ENCODE assay signal across 8 mouse cellular contexts in the genomic region with DNA sequence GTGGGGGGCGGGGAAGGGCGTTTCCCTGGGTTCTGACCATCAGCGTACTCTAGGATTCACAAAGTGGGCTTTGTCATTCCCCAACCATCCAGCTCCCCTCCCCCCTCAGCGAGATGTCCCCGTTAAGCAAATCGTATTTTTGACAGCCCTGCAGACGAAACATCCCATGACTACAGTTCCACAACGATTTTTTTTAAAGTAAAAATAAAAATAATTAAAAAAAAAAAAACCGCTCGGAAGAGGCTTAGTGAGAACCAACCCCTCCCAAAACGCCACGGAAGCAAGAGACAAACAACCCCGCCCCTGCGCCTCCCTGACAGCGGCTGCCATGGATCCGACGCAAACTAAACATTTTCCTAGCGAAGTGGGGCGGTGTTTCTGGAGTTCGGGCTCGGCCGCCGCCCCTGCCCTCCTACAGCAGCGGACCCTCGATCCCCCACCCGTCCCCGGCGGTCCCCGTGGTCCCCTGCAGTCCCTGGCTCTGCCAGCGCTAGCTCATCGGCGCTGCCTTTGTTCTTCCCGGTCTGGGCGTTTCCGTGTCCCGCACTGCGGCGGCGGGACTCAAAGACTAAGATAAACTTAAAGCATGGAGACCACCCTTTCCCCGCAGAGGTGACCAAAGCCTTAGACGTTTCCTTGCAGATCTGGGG. TPM values are rescaled to one million over a fixed set of nuclear protein-coding genes. Genes with fewer than 3 reads are reported as not detected.
DNase-seq lines count a peak whose midpoint lies in the region; ATAC-seq and TF ChIP-seq lines count a peak whose summit lies in the region.

No protein-coding gene starts in this region.

- H3K4me2 ChIP-seq in kidney, embryonic 14.5 days (replicated peaks; ENCODE audit: low read depth, low read length): peak overlapping the region; percentile 65
- H3K4me2 ChIP-seq in lung, embryonic 16.5 days (ENCODE audit: low read depth, low read length): peak overlapping the region; percentile 55

- intact Hi-C loops in left cerebral cortex, adult 2 months (cut with DNase I): loop anchor here (1.0 to 2.0 kb wide), 3 partner anchors 19 to 40 kb away; a partner anchor contains a TSS
- intact Hi-C loops in heart, adult 2 months (cut with DNase I): loop anchor here (2.0 kb wide), 2 partner anchors 18 to 40 kb away; a partner anchor contains a TSS

- TF ChIP-seq POLR2A in cortical plate, adult 2 months (IDR thresholded peaks at IDR 0.05; ENCODE audit: extremely low read depth, insufficient read depth, low read length): no peak
- TF ChIP-seq POLR2A in heart, adult 2 months (IDR thresholded peaks at IDR 0.05; ENCODE audit: insufficient read depth, low read depth, low read length): no peak

- peak overlapping the region; percentile 92 for H3K9ac ChIP-seq in heart, adult 2 months (ENCODE audit: low read depth, low read length)
- H3K9ac ChIP-seq in kidney, embryonic 14.5 days (ENCODE audit: low read depth, low read length): peak overlapping the region; percentile 75
- H3K9ac ChIP-seq in lung, embryonic 16.5 days (ENCODE audit: low read length): peak overlapping the region; percentile 89

- peak; percentile 85 for ATAC-seq in kidney, embryonic 14.5 days (ENCODE audit: low FRiP score, low TSS enrichment)
- peak; percentile 83 for ATAC-seq in lung, embryonic 16.5 days (ENCODE audit: low read depth)

- 2% methylated on average over 41 of the region's 41 CpGs for WGBS in heart, adult 2 months
- under 1% methylated on average over 41 of the region's 41 CpGs for WGBS in kidney, embryonic 14.5 days
- under 1% methylated on average over 41 of the region's 41 CpGs for WGBS in lung, embryonic 16.5 days

- H3K9me3 ChIP-seq in kidney, embryonic 14.5 days (ENCODE audit: control insufficient read depth, low read length): no peaks in the 10 kb centered on the region
- H3K9me3 ChIP-seq in lung, embryonic 16.5 days (ENCODE audit: control insufficient read depth, low read length): no peaks in the 10 kb centered on the region

- H3K79me2 ChIP-seq in heart, adult 2 months (replicated peaks; ENCODE audit: control insufficient read depth, insufficient read depth, low read length): no peaks in the 10 kb centered on the region

- no peaks in the 10 kb centered on the region for H3K36me3 ChIP-seq in heart, adult 2 months (ENCODE audit: control insufficient read depth, insufficient read depth, low read length)
- H3K36me3 ChIP-seq in kidney, embryonic 14.5 days (ENCODE audit: control insufficient read depth, insufficient read depth, low read length): peaks cover 12% of the 10 kb centered on the region
- H3K36me3 ChIP-seq in lung, embryonic 16.5 days (ENCODE audit: control insufficient read depth, insufficient read depth, low read length): peaks cover 4% of the 10 kb centered on the region; the same call in 1 of the 2 replicates

- peak in 1 of 2 experiments; percentile 69 for DNase-seq in left cerebral cortex, adult 2 months (ENCODE audit: extremely low spot score in 1 of 2, low spot score in 2 of 2)
- no peak for DNase-seq in left cerebral cortex, adult 9 months (ENCODE audit: low spot score in 2 of 2)
- peak; percentile 85 to 87 for DNase-seq in heart, adult 2 months
- peak; percentile 74 for DNase-seq in ovary, postnatal 36 days (ENCODE audit: low spot score)
- peak; percentile 75 for DNase-seq in urinary bladder, postnatal 14 days (ENCODE audit: low spot score)

- no peaks in the 10 kb centered on the region for H3K27me3 ChIP-seq in heart, adult 2 months (ENCODE audit: control insufficient read depth, insufficient read depth, low read length)
- H3K27me3 ChIP-seq in kidney, embryonic 14.5 days (ENCODE audit: control insufficient read depth, insufficient read depth, low read length): no peaks in the 10 kb centered on the region
- no peaks in the 10 kb centered on the region for H3K27me3 ChIP-seq in lung, embryonic 16.5 days (ENCODE audit: control insufficient read depth, insufficient read depth, low read depth, low read length)

- peak overlapping the region; percentile 100 for H3K27ac ChIP-seq in left cerebral cortex, adult 2 months
- H3K27ac ChIP-seq in cortical plate, adult 2 months (ENCODE audit: insufficient read depth, low read length): peak overlapping the region; percentile 97
- peak overlapping the region; percentile 93 for H3K27ac ChIP-seq in heart, adult 2 months
- H3K27ac ChIP-seq in kidney, embryonic 14.5 days (ENCODE audit: low read depth, low read length): peak overlapping the region; percentile 98
- peak overlapping the region; percentile 95 for H3K27ac ChIP-seq in lung, embryonic 16.5 days (ENCODE audit: low read length)

- peaks cover 2% of the 10 kb centered on the region; the same call in 1 of the 2 replicates for H3K4me1 ChIP-seq in cortical plate, adult 2 months (ENCODE audit: control insufficient read depth, insufficient read depth, low read length)
- H3K4me1 ChIP-seq in heart, adult 2 months (ENCODE audit: control insufficient read depth, insufficient read depth, low read length): peaks cover 5% of the 10 kb centered on the region
- peaks cover 14% of the 10 kb centered on the region; the same call in 1 of the 2 replicates for H3K4me1 ChIP-seq in kidney, embryonic 14.5 days (ENCODE audit: control insufficient read depth, insufficient read depth, low read length)
- peaks cover 2% of the 10 kb centered on the region; the same call in 1 of the 2 replicates for H3K4me1 ChIP-seq in lung, embryonic 16.5 days (replicated peaks; ENCODE audit: control insufficient read depth, insufficient read depth, low read length)

- H3K4me3 ChIP-seq in left cerebral cortex, adult 2 months: peak overlapping the region; percentile 86
- H3K4me3 ChIP-seq in cortical plate, adult 2 months (ENCODE audit: insufficient read depth, low read length): peak overlapping the region; percentile 66
- H3K4me3 ChIP-seq in heart, adult 2 months: peak overlapping the region; percentile 99
- peak overlapping the region; percentile 54 for H3K4me3 ChIP-seq in kidney, embryonic 14.5 days (ENCODE audit: low read length)
- peak overlapping the region; percentile 86 for H3K4me3 ChIP-seq in lung, embryonic 16.5 days (ENCODE audit: low read length)

- TF ChIP-seq EP300 in heart, adult 2 months (IDR thresholded peaks at IDR 0.05; ENCODE audit: insufficient read depth, low read depth, low read length): no peak

- peak; percentile 56 for TF ChIP-seq CTCF in left cerebral cortex, adult 2 months (IDR thresholded peaks at IDR 0.05)
- no peak for TF ChIP-seq CTCF in cortical plate, adult 2 months (IDR thresholded peaks at IDR 0.05; ENCODE audit: extremely low read depth, insufficient read depth, low read length)
- peak; percentile 74 for TF ChIP-seq CTCF in heart, adult 2 months (IDR thresholded peaks at IDR 0.05)

RNA-seq across cellular contexts. Expression of a gene that starts 0.5 kb away (rescaled TPM):
- total RNA-seq in left cerebral cortex, adult 2 months (2021): not detected
- 0.35 and 0.55 TPM in 2 replicates for polyA plus RNA-seq in cortical plate, adult 2 months (2012; rRNA removed)
- not detected for total RNA-seq in heart, adult 2 months (2021)
- polyA plus RNA-seq in heart, adult 2 months (2012; rRNA removed): 26.2 TPM in 1 of 2 replicates, not detected in the other
- not detected in 2 replicates for polyA plus RNA-seq in kidney, embryonic 14.5 days (2014; fragmentation: Nextera tagmentation; extraction: Ambion mirVana)
- not detected in 2 replicates for polyA plus RNA-seq in lung, embryonic 16.5 days (2015; fragmentation: Nextera tagmentation; extraction: Ambion mirVana)

RNA-seq across cellular contexts. Expression of a gene that starts 0.6 kb away (rescaled TPM):
- total RNA-seq in left cerebral cortex, adult 2 months (2021): 100 to 1,000 TPM; 817 to 827 TPM
- polyA plus RNA-seq in cortical plate, adult 2 months (2012; rRNA removed): 1,321 and 1,512 TPM in 2 replicates
- total RNA-seq in heart, adult 2 months (2021): 10 to 100 TPM; 57.0 to 85.0 TPM
- polyA plus RNA-seq in heart, adult 2 months (2012; rRNA removed): 165 and 235 TPM in 2 replicates
- 891 and 921 TPM in 2 replicates for polyA plus RNA-seq in kidney, embryonic 14.5 days (2014; fragmentation: Nextera tagmentation; extraction: Ambion mirVana)
- polyA plus RNA-seq in lung, embryonic 16.5 days (2015; fragmentation: Nextera tagmentation; extraction: Ambion mirVana): 870 and 906 TPM in 2 replicates

RNA-seq across cellular contexts. Expression of a gene that starts 18.5 kb away (rescaled TPM):
- 100 to 1,000 TPM; 509 to 550 TPM for total RNA-seq in left cerebral cortex, adult 2 months (2021)
- 1,160 and 1,231 TPM in 2 replicates for polyA plus RNA-seq in cortical plate, adult 2 months (2012; rRNA removed)
- 100 to 1,000 TPM; 129 to 144 TPM for total RNA-seq in heart, adult 2 months (2021)
- 534 and 728 TPM in 2 replicates for polyA plus RNA-seq in heart, adult 2 months (2012; rRNA removed)
- 1,971 and 2,088 TPM in 2 replicates for polyA plus RNA-seq in kidney, embryonic 14.5 days (2014; fragmentation: Nextera tagmentation; extraction: Ambion mirVana)
- 1,812 and 1,892 TPM in 2 replicates for polyA plus RNA-seq in lung, embryonic 16.5 days (2015; fragmentation: Nextera tagmentation; extraction: Ambion mirVana)

RNA-seq across cellular contexts. Expression of a gene that starts 34.8 kb away (rescaled TPM):
- total RNA-seq in left cerebral cortex, adult 2 months (2021): 10 to 100 TPM; 17.8 to 19.1 TPM
- polyA plus RNA-seq in cortical plate, adult 2 months (2012; rRNA removed): 24.7 and 27.1 TPM in 2 replicates
- total RNA-seq in heart, adult 2 months (2021): 10 to 100 TPM in 1 of 2 experiments, 1 to 10 TPM in 1; 7.1 to 11.1 TPM
- 23.2 and 25.0 TPM in 2 replicates for polyA plus RNA-seq in heart, adult 2 months (2012; rRNA removed)
- 5.5 and 8.6 TPM in 2 replicates for polyA plus RNA-seq in kidney, embryonic 14.5 days (2014; fragmentation: Nextera tagmentation; extraction: Ambion mirVana)
- polyA plus RNA-seq in lung, embryonic 16.5 days (2015; fragmentation: Nextera tagmentation; extraction: Ambion mirVana): 15.7 and 17.3 TPM in 2 replicates

RNA-seq across cellular contexts. Expression of a gene that starts 54.5 kb away (rescaled TPM):
- total RNA-seq in left cerebral cortex, adult 2 months (2021): under 1 TPM in 1 of 2 experiments, not detected in 1; 0.28 TPM
- 0.25 and 0.28 TPM in 2 replicates for polyA plus RNA-seq in cortical plate, adult 2 months (2012; rRNA removed)
- total RNA-seq in heart, adult 2 months (2021): 1 to 10 TPM in 1 of 2 experiments, under 1 TPM in 1; 0.73 to 1.5 TPM
- 0.94 and 1.8 TPM in 2 replicates for polyA plus RNA-seq in heart, adult 2 months (2012; rRNA removed)
- 0.54 and 0.84 TPM in 2 replicates for polyA plus RNA-seq in kidney, embryonic 14.5 days (2014; fragmentation: Nextera tagmentation; extraction: Ambion mirVana)
- 1.4 and 2.4 TPM in 2 replicates for polyA plus RNA-seq in lung, embryonic 16.5 days (2015; fragmentation: Nextera tagmentation; extraction: Ambion mirVana)

Comparison
In these comparisons a context has a peak if more than half of its experiments do, and no peak if none do; other contexts are left out.
1. DNase-seq: peak in heart, adult 2 months (2 of 2), ovary, postnatal 36 days (single experiment) and urinary bladder, postnatal 14 days (single experiment); none in left cerebral cortex, adult 9 months (0 of 2).
2. Peak in every context shown above with its lines, with median percentiles within 50 percentile points of each other: H3K27ac ChIP-seq, H3K4me3 ChIP-seq and H3K9ac ChIP-seq.